ENCODE assay signal across 13 mouse cellular contexts in the genomic region with DNA sequence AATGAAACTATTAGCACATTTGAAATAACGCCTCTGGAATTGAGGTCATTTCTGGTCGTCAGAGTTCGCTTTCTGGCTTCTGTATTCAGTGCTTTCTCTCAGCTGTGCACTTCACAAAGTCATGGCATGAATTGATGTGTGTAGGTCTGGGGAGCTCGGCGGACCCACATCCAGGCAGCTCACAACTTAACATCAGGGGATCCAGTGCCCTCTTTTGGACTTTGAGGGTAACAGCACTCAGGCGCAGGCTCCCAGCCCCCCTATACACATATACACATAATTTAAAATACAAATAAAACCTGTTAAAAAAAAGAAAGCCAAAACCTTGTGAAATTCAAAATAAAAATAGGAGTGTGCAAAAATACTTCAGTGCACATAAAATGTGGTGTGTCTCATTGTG.
DNase-seq lines count a peak whose midpoint lies in the region; ATAC-seq and TF ChIP-seq lines count a peak whose summit lies in the region.
"Had no signal": no experiment of that assay in that cellular context is flagged by ENCODE, and none has a peak within 500 bp of the region (broad histone marks: within the 10 kb centered on the region; RNA-seq: fewer than 3 reads in every experiment).

No protein-coding gene starts in this region.

- no peaks in the 10 kb centered on the region for H3K9me3 ChIP-seq in liver, embryonic 12.5 days (replicated peaks)
- no peaks in the 10 kb centered on the region for H3K9me3 ChIP-seq in forebrain, embryonic 12.5 days
- H3K9me3 ChIP-seq: embryonic facial prominence, embryonic 13.5 days; hindbrain, embryonic 15.5 days; limb, embryonic 10.5 days; midbrain, embryonic 10.5 days had no signal

- H3ac ChIP-seq in C2C12 (ENCODE audit: control insufficient read depth, insufficient read length, low read depth), result no peak overlapping the region

- intact Hi-C loops in left cerebral cortex, postnatal 14 days (cut with DNase I), result loop anchor here (5.0 kb wide), 2 partner anchors 67 to 163 kb away; no protein-coding TSS in a partner anchor
- intact Hi-C loops in left cerebral cortex, postnatal 10 days (cut with DNase I), result loop anchor here (10.0 kb wide), 1 partner anchor 166 kb away; no protein-coding TSS in a partner anchor

- H3K4me2 ChIP-seq in liver, embryonic 12.5 days, result no peak overlapping the region
- no peak overlapping the region for H3K4me2 ChIP-seq in forebrain, embryonic 12.5 days
- H3K4me2 ChIP-seq: embryonic facial prominence, embryonic 13.5 days; hindbrain, embryonic 15.5 days had no signal

- H3K79me2 ChIP-seq in C2C12 (ENCODE audit: control insufficient read depth, insufficient read depth), result no peaks in the 10 kb centered on the region

- H3K4me1 ChIP-seq in liver, embryonic 12.5 days, result 0 out of 2 replicates have a peak, but pooled peaks cover 6% of the 10 kb centered on the region
- 0 out of 2 replicates have a peak, but pooled peaks cover 5% of the 10 kb centered on the region for H3K4me1 ChIP-seq in forebrain, embryonic 12.5 days
- H3K4me1 ChIP-seq: hindbrain, embryonic 15.5 days had no signal

- H3K27me3 ChIP-seq in C2C12 (ENCODE audit: control insufficient read depth, insufficient read depth, insufficient read length), result no peaks in the 10 kb centered on the region
- H3K27me3 ChIP-seq in liver, embryonic 12.5 days (replicated peaks), result no peaks in the 10 kb centered on the region
- H3K27me3 ChIP-seq in forebrain, embryonic 12.5 days, result no peaks in the 10 kb centered on the region; the same call in 1 of the 2 replicates
- H3K27me3 ChIP-seq: embryonic facial prominence, embryonic 13.5 days; hindbrain, embryonic 15.5 days had no signal

- H3K9ac ChIP-seq in liver, embryonic 12.5 days, result no peak overlapping the region
- no peak overlapping the region for H3K9ac ChIP-seq in forebrain, embryonic 12.5 days
- H3K9ac ChIP-seq: embryonic facial prominence, embryonic 13.5 days; hindbrain, embryonic 15.5 days had no signal

- H3K36me3 ChIP-seq in C2C12 (ENCODE audit: control insufficient read depth, insufficient read depth), result no peaks in the 10 kb centered on the region
- H3K36me3 ChIP-seq in liver, embryonic 12.5 days, result no peaks in the 10 kb centered on the region
- no peaks in the 10 kb centered on the region for H3K36me3 ChIP-seq in forebrain, embryonic 12.5 days (replicated peaks)
- H3K36me3 ChIP-seq: embryonic facial prominence, embryonic 13.5 days; hindbrain, embryonic 15.5 days; limb, embryonic 10.5 days; midbrain, embryonic 10.5 days had no signal

- no peaks in the 10 kb centered on the region for H3K79me3 ChIP-seq in C2C12 (ENCODE audit: low read depth)

- 61% methylated on average over 6 of the region's 6 CpGs for whole genome bisulfite sequencing in liver, embryonic 12.5 days (ENCODE audit: insufficient replicate concordance)
- WGBS in forebrain, embryonic 12.5 days, result 69% methylated on average over 6 of the region's 6 CpGs

- ATAC-seq in liver, embryonic 12.5 days, result peak; percentile 42; the same call in 1 of the 2 replicates
- ATAC-seq in forebrain, embryonic 12.5 days (ENCODE audit: low FRiP score), result no peak

- peak; percentile 10 for TF ChIP-seq CTCF in C2C12 (IDR thresholded peaks at IDR 0.05; ENCODE audit: control insufficient read depth, insufficient read depth, insufficient read length)

- peak; percentile 27 to 28 for DNase-seq in left cerebral cortex, postnatal 14 days (ENCODE audit: low spot score in 2 of 2)
- no peak for DNase-seq in left cerebral cortex, postnatal 10 days (ENCODE audit: extremely low spot score in 1 of 2, low spot score in 2 of 2)
- DNase-seq in ES-CJ7 (ENCODE audit: low read depth, low spot score), result peak; percentile 42
- no peak for DNase-seq in natural killer cell, adult 2 months (ENCODE audit: low spot score in 2 of 2)
- DNase-seq: adrenal gland, adult 2 months; heart, adult 11 months had no signal

- no peak overlapping the region for H3K27ac ChIP-seq in liver, embryonic 12.5 days
- no peak overlapping the region for H3K27ac ChIP-seq in forebrain, embryonic 12.5 days
- H3K27ac ChIP-seq: embryonic facial prominence, embryonic 13.5 days; hindbrain, embryonic 15.5 days; limb, embryonic 10.5 days; midbrain, embryonic 10.5 days had no signal

- H3K4me3 ChIP-seq in C2C12 (ENCODE audit: insufficient read depth, poor library complexity, severe bottlenecking), result no peak overlapping the region
- H3K4me3 ChIP-seq in liver, embryonic 12.5 days, result no peak overlapping the region
- H3K4me3 ChIP-seq in forebrain, embryonic 12.5 days (replicated peaks), result no peak overlapping the region
- H3K4me3 ChIP-seq: embryonic facial prominence, embryonic 13.5 days; hindbrain, embryonic 15.5 days; limb, embryonic 10.5 days; midbrain, embryonic 10.5 days had no signal

TF ChIP-seq in C2C12, 6 proteins besides CTCF, POLR2A, EP300 and RAD21:
- TF ChIP-seq USF1 (IDR thresholded peaks at IDR 0.05; ENCODE audit: low read depth) (no peak), CEBPB (IDR thresholded peaks at IDR 0.05; ENCODE audit: low read depth) (no peak), MAX (IDR thresholded peaks at IDR 0.05) (no peak)

Comparison
In these comparisons a context has a peak if more than half of its experiments do, and no peak if none do; other contexts are left out.
1. DNase-seq: peak in left cerebral cortex, postnatal 14 days (2 of 2) and ES-CJ7 (single experiment); none in left cerebral cortex, postnatal 10 days (0 of 2) and natural killer cell, adult 2 months (0 of 2).